Mouse (Mus musculus) lung, postnatal 0 days (tissue): Measurements from ENCODE around the gene Gpr4. TPM values are rescaled to one million over a fixed set of nuclear protein-coding genes. Genes with fewer than 3 reads are reported as not detected.

Source experiments
- ATAC-seq: fragments of 200-750 bp; cut with Nextera tagmentation; 2 replicates; pipeline ENCODE4 v1.8.0; 2017; ENCODE audit warnings: moderate library complexity
- DNase-seq: peaks from one replicate; pipeline ENCODE4 v3.0.0-alpha.2; 2016; ENCODE audit warnings: low spot score
- H3K27ac ChIP-seq: fragments of 300-500 bp; sonication (generic); 2 replicates; pipeline ENCODE4 v1.5.1; 2014; ENCODE audit warnings: antibody characterized with exemption, mild to moderate bottlenecking, low read length, mixed read lengths
- H3K27me3 ChIP-seq: fragments of 300-500 bp; sonication (generic); replicated peaks from 2 replicates; pipeline ENCODE4 v1.6.1; 2014; ENCODE audit warnings: low read length, mixed read lengths; ENCODE audit not compliant: insufficient read depth
- H3K36me3 ChIP-seq: fragments of 300-500 bp; sonication (generic); 2 replicates; pipeline ENCODE4 v1.6.1; 2014; ENCODE audit warnings: low read length, mixed read lengths; ENCODE audit not compliant: insufficient read depth
- H3K4me1 ChIP-seq: fragments of 300-500 bp; sonication (generic); 2 replicates; pipeline ENCODE4 v1.6.1; 2014; ENCODE audit warnings: antibody characterized with exemption, low read depth, low read length, mixed read lengths; ENCODE audit not compliant: insufficient read depth
- H3K4me2 ChIP-seq: fragments of 300-500 bp; sonication (generic); replicated peaks from 2 replicates; pipeline ENCODE4 v1.6.1; 2014; ENCODE audit warnings: low read depth, mild to moderate bottlenecking, low read length, moderate library complexity, mixed read lengths
- H3K4me3 ChIP-seq: fragments of 300-500 bp; sonication (generic); 2 replicates; pipeline ENCODE4 v1.5.1; 2014; ENCODE audit warnings: low read depth, low read length
- H3K9ac ChIP-seq: fragments of 300-500 bp; sonication (generic); replicated peaks from 2 replicates; pipeline ENCODE4 v1.6.1; 2014; ENCODE audit warnings: low read depth, mild to moderate bottlenecking
- H3K9me3 ChIP-seq: fragments of 300-500 bp; sonication (generic); 2 replicates; pipeline ENCODE4 v1.6.1; 2016; ENCODE audit warnings: low read length, mixed read lengths
- CTCF ChIP-seq: IDR thresholded peaks from 2 replicates; pipeline ENCODE4 v1.5.1; 2016; ENCODE audit warnings: antibody characterized with exemption, mild to moderate bottlenecking
- EP300 ChIP-seq: IDR thresholded peaks from 2 replicates; pipeline ENCODE4 v1.6.1; 2016; ENCODE audit warnings: antibody characterized with exemption, mild to moderate bottlenecking, control low read depth
- WGBS: fragments of 180-500 bp; shearing (Covaris S2); extraction: QIAGEN DNeasy Blood & Tissue Kit; methylation state at CpG from one replicate; pipeline ENCODE4 v1.1.7; 2014; 5-methylcytosine and 5-hydroxymethylcytosine counted together
- polyA plus RNA-seq: library from polyadenylated mRNA; unstranded; fragments of >200 nt; fragmentation: Nextera tagmentation; extraction: Ambion mirVana; gene quantifications from 2 replicates; pipeline ENCODE4 v1.2.1, GENCODE M21; 2015

Gene Gpr4
- polyA plus RNA-seq, 1 experiment from 2014 or later = 2.7 TPM

- Histone ChIP-seq H3K9ac (peak overlapping the region; percentile 61), H3K4me1 (peaks cover 8% of the 10 kb centered on the region), H3K4me2 (peak overlapping the region; percentile 88), H3K9me3 (no peaks in the 10 kb centered on the region), H3K27ac (peak overlapping the region; percentile 95), H3K27me3 (no peaks in the 10 kb centered on the region), H3K4me3 (peak overlapping the region; percentile 49), H3K36me3 (no peaks in the 10 kb centered on the region)
- no peak for DNase-seq
- no peak for ATAC-seq
- TF ChIP-seq EP300 (no peak), CTCF (no peak)
- WGBS = under 1% methylated on average over 14 of the region's 14 CpGs
Measured at GRCm38 (mm10) chr7:19228793-19229148, 16.4 kb downstream of the Gpr4 start.

- DNase-seq (no peak), ATAC-seq (no peak)
- 26% methylated on average over 5 of the region's 5 CpGs for WGBS
- H3K9me3 ChIP-seq = no peaks in the 10 kb centered on the region
- H3K27me3 ChIP-seq = no peaks in the 10 kb centered on the region
- H3K4me1 ChIP-seq = peaks cover 8% of the 10 kb centered on the region
- peak overlapping the region; percentile 61; the same call in 1 of the 2 replicates for H3K9ac ChIP-seq
- TF ChIP-seq EP300 = no peak
- TF ChIP-seq CTCF = no peak
- peak overlapping the region; percentile 64 for H3K27ac ChIP-seq
- peak overlapping the region; percentile 49 for H3K4me3 ChIP-seq
- H3K36me3 ChIP-seq = no peaks in the 10 kb centered on the region
- peak overlapping the region; percentile 88 for H3K4me2 ChIP-seq
Measured at GRCm38 (mm10) chr7:19229404-19229803, 17.1 kb downstream of the Gpr4 start.

GRCm38 (mm10) chr7:19230041-19230580, 17.8 kb downstream of the Gpr4 start:
- H3K27ac ChIP-seq = no peak overlapping the region
- peaks cover 8% of the 10 kb centered on the region for H3K4me1 ChIP-seq
- no peak overlapping the region for H3K4me3 ChIP-seq
- H3K9ac ChIP-seq = no peak overlapping the region
- no peak for DNase-seq
- no peaks in the 10 kb centered on the region for H3K9me3 ChIP-seq
- TF ChIP-seq CTCF (no peak), EP300 (no peak)
- no peak for ATAC-seq
- no peak overlapping the region for H3K4me2 ChIP-seq
- H3K27me3 ChIP-seq = no peaks in the 10 kb centered on the region
- WGBS = 73% methylated on average over 2 of the region's 2 CpGs
- no peaks in the 10 kb centered on the region for H3K36me3 ChIP-seq

DNA sequence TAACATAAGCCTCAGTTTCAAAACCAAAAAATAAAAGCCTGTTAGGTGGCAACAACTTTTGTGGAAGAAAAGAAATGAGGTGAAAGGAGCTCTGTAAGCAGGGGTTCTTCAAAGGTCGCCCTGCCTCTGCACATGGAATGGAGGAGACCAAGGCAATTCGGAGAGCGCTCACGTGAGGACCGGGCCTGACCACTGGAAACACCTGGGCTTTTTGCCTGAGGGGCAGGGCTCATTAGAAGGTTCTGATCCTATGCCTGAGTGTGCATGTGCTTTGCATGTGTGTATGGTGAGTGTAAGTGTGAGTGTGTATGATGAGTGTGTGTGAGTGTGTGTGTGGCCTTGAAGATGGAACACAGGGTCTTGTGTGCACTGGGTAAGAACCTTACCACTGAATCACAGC, 18.6 kb downstream of the Gpr4 start:
- no peak overlapping the region for H3K9ac ChIP-seq
- 94% methylated on average over 5 of the region's 5 CpGs for WGBS
- no peak overlapping the region for H3K27ac ChIP-seq
- no peaks in the 10 kb centered on the region for H3K36me3 ChIP-seq
- TF ChIP-seq EP300 (no peak), CTCF (no peak)
- H3K9me3 ChIP-seq = no peaks in the 10 kb centered on the region
- no peak overlapping the region for H3K4me3 ChIP-seq
- no peak for DNase-seq
- no peaks in the 10 kb centered on the region for H3K27me3 ChIP-seq
- no peak overlapping the region for H3K4me2 ChIP-seq
- peaks cover 8% of the 10 kb centered on the region for H3K4me1 ChIP-seq
- no peak for ATAC-seq

- Histone ChIP-seq H3K27ac (no peak overlapping the region), H3K4me1 (peaks cover 6% of the 10 kb centered on the region), H3K9ac (no peak overlapping the region), H3K4me3 (no peak overlapping the region), H3K9me3 (no peaks in the 10 kb centered on the region), H3K4me2 (no peak overlapping the region), H3K27me3 (no peaks in the 10 kb centered on the region), H3K36me3 (no peaks in the 10 kb centered on the region)
- DNase-seq (no peak), ATAC-seq (no peak)
- TF ChIP-seq EP300 = no peak
- TF ChIP-seq CTCF = no peak
- WGBS = 88% methylated on average over 3 of the region's 3 CpGs
Measured at GRCm38 (mm10) chr7:19231849-19232248, 19.5 kb downstream of the Gpr4 start.

- no peak for ATAC-seq
- Histone ChIP-seq H3K36me3 (no peaks in the 10 kb centered on the region), H3K9ac (no peak overlapping the region), H3K4me3 (no peak overlapping the region), H3K27me3 (no peaks in the 10 kb centered on the region), H3K4me1 (peaks cover under 1% of the 10 kb centered on the region; the same call in 1 of the 2 replicates), H3K9me3 (no peaks in the 10 kb centered on the region), H3K27ac (no peak overlapping the region), H3K4me2 (no peak overlapping the region)
- WGBS = 76% methylated on average over 5 of the region's 5 CpGs
- no peak for DNase-seq
- no peak for TF ChIP-seq EP300
- TF ChIP-seq CTCF = no peak
Measured at GRCm38 (mm10) chr7:19234652-19235051, 22.3 kb downstream of the Gpr4 start.
